In genomic region chr19:29268788-29269321, GRCm38 (mm10) we compare ENCODE assay signal across 15 mouse cellular contexts.
"Had no signal": no experiment of that assay in that cellular context is flagged by ENCODE, and none has a peak within 500 bp of the region (broad histone marks: within the 10 kb centered on the region; RNA-seq: fewer than 3 reads in every experiment).

No protein-coding gene starts in this region.

- H3K4me3 ChIP-seq: kidney, embryonic 15.5 days; limb, embryonic 15.5 days; liver, embryonic 15.5 days; megakaryocyte, embryonic 14.5 days; midbrain, embryonic 15.5 days; neural tube, embryonic 12.5 days; stomach, embryonic 15.5 days had no signal

- H3K9ac ChIP-seq: kidney, embryonic 15.5 days; limb, embryonic 15.5 days; liver, embryonic 15.5 days; lung, embryonic 14.5 days; midbrain, embryonic 15.5 days; neural tube, embryonic 12.5 days; stomach, embryonic 15.5 days had no signal

- H3K4me2 ChIP-seq: kidney, embryonic 15.5 days; limb, embryonic 15.5 days; liver, embryonic 15.5 days; lung, embryonic 14.5 days; midbrain, embryonic 11.5 days; midbrain, embryonic 15.5 days; neural tube, embryonic 12.5 days; stomach, embryonic 15.5 days had no signal

- H3K27me3 ChIP-seq: kidney, embryonic 15.5 days; limb, embryonic 15.5 days; liver, embryonic 15.5 days; megakaryocyte, embryonic 14.5 days; midbrain, embryonic 15.5 days; neural tube, embryonic 12.5 days; stomach, embryonic 15.5 days had no signal

- ATAC-seq: midbrain, embryonic 15.5 days had no signal

- H3K4me1 ChIP-seq: neural tube, embryonic 12.5 days had no signal

- H3K27ac ChIP-seq: kidney, embryonic 15.5 days; limb, embryonic 15.5 days; liver, embryonic 15.5 days; midbrain, embryonic 15.5 days; neural tube, embryonic 12.5 days had no signal

- H3K36me3 ChIP-seq: limb, embryonic 15.5 days; midbrain, embryonic 15.5 days; neural tube, embryonic 12.5 days; stomach, embryonic 15.5 days had no signal

- H3K9me3 ChIP-seq: kidney, embryonic 15.5 days; limb, embryonic 15.5 days; liver, embryonic 15.5 days; megakaryocyte, embryonic 14.5 days; midbrain, embryonic 15.5 days; neural tube, embryonic 12.5 days; stomach, embryonic 15.5 days had no signal

- DNase-seq: kidney, adult 2 months; kidney, postnatal 36 days; lung, embryonic 14.5 days; lung, postnatal 10 days; lung, postnatal 4 days; right cerebral cortex, postnatal 4 days; thymus, postnatal 36 days had no signal
